Mouse (Mus musculus) spleen, adult 2 months (tissue): ENCODE results near the gene Myo10. TPM values are rescaled to one million over a fixed set of nuclear protein-coding genes. Genes with fewer than 3 reads are reported as not detected.

ENCODE experiments used
- DNase-seq, 2 experiments: peaks; one replicate each; pipeline versions ENCODE4 v3.0.0 to v3.0.0-alpha.2; 2012 to 2021; ENCODE audit warnings: low spot score in 2 of 2, low read depth in 1 of 2
- H3K27ac ChIP-seq: fragments of 200-500 bp; 2 replicates; pipeline ENCODE4 v1.5.1; 2012; ENCODE audit warnings: low read length, inconsistent platforms; ENCODE audit not compliant: insufficient read depth
- H3K27me3 ChIP-seq: fragments of 200-500 bp; 2 replicates; pipeline ENCODE4 v1.6.1; 2012; ENCODE audit warnings: mild to moderate bottlenecking, moderate library complexity, low read length, inconsistent platforms; ENCODE audit not compliant: control insufficient read depth, insufficient read depth
- H3K36me3 ChIP-seq: fragments of 200-500 bp; 2 replicates; pipeline ENCODE4 v1.6.1; 2012; ENCODE audit warnings: mild to moderate bottlenecking, low read length, inconsistent platforms; ENCODE audit not compliant: control insufficient read depth, insufficient read depth
- H3K4me1 ChIP-seq: fragments of 200-500 bp; 2 replicates; pipeline ENCODE4 v1.6.1; 2011; ENCODE audit warnings: inconsistent platforms; ENCODE audit not compliant: control insufficient read depth, insufficient read depth, insufficient read length
- H3K4me3 ChIP-seq: fragments of 200-500 bp; 2 replicates; pipeline ENCODE4 v1.5.1; 2011; ENCODE audit warnings: mild to moderate bottlenecking, inconsistent platforms; ENCODE audit not compliant: insufficient read depth, insufficient read length; ENCODE audit errors: extremely low read depth
- CTCF ChIP-seq: fragments of 200-500 bp; IDR thresholded peaks from 2 replicates; pipeline ENCODE4 v1.5.1; 2011; ENCODE audit warnings: mild to moderate bottlenecking, inconsistent platforms; ENCODE audit not compliant: insufficient read depth, insufficient read length, insufficient replicate concordance; ENCODE audit errors: extremely low read depth
- POLR2A ChIP-seq: fragments of 200-500 bp; IDR thresholded peaks from 2 replicates; pipeline ENCODE4 v1.6.1; 2011; ENCODE audit warnings: low read depth, low read length, inconsistent platforms
- WGBS: fragments of 180-500 bp; shearing (Covaris S2); methylation state at CpG from one replicate; pipeline ENCODE4 v1.1.7; 2018; 5-methylcytosine and 5-hydroxymethylcytosine counted together
- polyA plus RNA-seq: library from polyadenylated mRNA; depleted of rRNA; stranded (reverse); fragments of >200 nt; gene quantifications from 2 replicates; pipeline ENCODE4 v1.2.3, GENCODE M21; 2012

Myo10 gene
- polyA plus RNA-seq, 1 experiment, result 14.6 TPM

- Histone ChIP-seq H3K36me3 (no peaks in the 10 kb centered on the region), H3K27me3 (no peaks in the 10 kb centered on the region), H3K27ac (no peak overlapping the region), H3K4me1 (no peaks in the 10 kb centered on the region), H3K4me3 (no peak overlapping the region)
- no peak for DNase-seq
- 64% methylated on average over 6 of the region's 6 CpGs for WGBS
- TF ChIP-seq CTCF (no peak), POLR2A (no peak)
These were observed 40.3 kb upstream of the Myo10 start for GRCm38 (mm10) chr15:25582055-25582454.

DNA sequence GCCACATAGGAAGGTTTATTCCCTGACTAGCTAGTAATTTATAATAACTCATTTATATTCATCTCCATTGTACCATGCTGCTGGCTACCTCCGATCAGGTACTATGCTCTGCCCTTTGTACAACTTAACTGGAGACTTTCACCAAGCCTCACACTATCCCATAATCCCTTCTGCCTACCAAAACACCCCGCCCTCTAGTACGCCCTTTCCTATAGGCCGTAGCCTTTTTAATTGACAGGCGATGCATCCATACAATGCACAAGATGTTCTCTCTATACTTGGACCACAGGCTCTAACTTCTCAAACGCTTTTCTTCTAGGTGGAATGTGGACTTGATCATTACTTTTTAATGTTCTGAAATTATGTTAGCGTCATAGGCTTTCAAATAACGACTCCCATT lies 39.0 kb upstream of the Myo10 start:
- TF ChIP-seq CTCF, result no peak
- H3K36me3 ChIP-seq, result no peaks in the 10 kb centered on the region
- H3K4me1 ChIP-seq, result no peaks in the 10 kb centered on the region
- WGBS, result 93% methylated on average over 8 of the region's 8 CpGs
- DNase-seq, result no peak
- no peak overlapping the region for H3K4me3 ChIP-seq
- no peak overlapping the region for H3K27ac ChIP-seq
- no peaks in the 10 kb centered on the region for H3K27me3 ChIP-seq

DNA sequence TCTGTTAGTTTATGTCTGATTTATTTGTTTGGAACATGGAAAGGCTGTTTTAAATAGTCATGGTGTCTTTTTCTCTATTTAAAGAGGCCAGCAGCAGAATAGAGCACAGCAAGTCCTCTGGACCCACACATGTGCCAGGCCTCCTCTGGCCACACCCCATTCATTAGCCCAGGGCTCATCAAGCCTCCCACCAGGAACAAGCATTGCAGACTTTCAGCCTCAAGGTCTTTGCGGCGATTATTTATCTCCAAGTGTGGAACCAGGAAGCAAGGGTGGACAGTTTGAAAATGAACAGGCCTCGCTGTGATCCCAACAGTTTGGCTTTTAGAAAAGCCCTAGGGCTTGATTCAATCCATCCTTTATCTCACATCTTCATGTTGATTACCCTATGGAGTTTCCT lies 35.5 kb upstream of the Myo10 start:
- H3K36me3 ChIP-seq, result no peaks in the 10 kb centered on the region
- no peak overlapping the region for H3K4me3 ChIP-seq
- no peak overlapping the region for H3K27ac ChIP-seq
- no peaks in the 10 kb centered on the region for H3K27me3 ChIP-seq
- WGBS, result 82% methylated on average over 3 of the region's 3 CpGs
- TF ChIP-seq POLR2A, result no peak
- no peak for TF ChIP-seq CTCF
- DNase-seq, result no peak
- no peaks in the 10 kb centered on the region for H3K4me1 ChIP-seq

- no peak for DNase-seq
- H3K4me1 ChIP-seq, result no peaks in the 10 kb centered on the region
- TF ChIP-seq CTCF, result no peak
- no peak for TF ChIP-seq POLR2A
- H3K36me3 ChIP-seq, result no peaks in the 10 kb centered on the region
- 83% methylated on average over 8 of the region's 8 CpGs for WGBS
- no peaks in the 10 kb centered on the region for H3K27me3 ChIP-seq
- no peak overlapping the region for H3K27ac ChIP-seq
- no peak overlapping the region for H3K4me3 ChIP-seq
These were observed 34.4 kb upstream of the Myo10 start for GRCm38 (mm10) chr15:25587943-25588342.

- Histone ChIP-seq H3K4me1 (no peaks in the 10 kb centered on the region), H3K36me3 (no peaks in the 10 kb centered on the region), H3K27me3 (no peaks in the 10 kb centered on the region), H3K27ac (peak overlapping the region; percentile 18; the same call in 1 of the 2 replicates), H3K4me3 (no peak overlapping the region)
- 89% methylated on average over 11 of the region's 11 CpGs for WGBS
- no peak for TF ChIP-seq POLR2A
- TF ChIP-seq CTCF, result no peak
- no peak for DNase-seq
These were observed 32.9 kb upstream of the Myo10 start for GRCm38 (mm10) chr15:25589318-25589902.

DNA sequence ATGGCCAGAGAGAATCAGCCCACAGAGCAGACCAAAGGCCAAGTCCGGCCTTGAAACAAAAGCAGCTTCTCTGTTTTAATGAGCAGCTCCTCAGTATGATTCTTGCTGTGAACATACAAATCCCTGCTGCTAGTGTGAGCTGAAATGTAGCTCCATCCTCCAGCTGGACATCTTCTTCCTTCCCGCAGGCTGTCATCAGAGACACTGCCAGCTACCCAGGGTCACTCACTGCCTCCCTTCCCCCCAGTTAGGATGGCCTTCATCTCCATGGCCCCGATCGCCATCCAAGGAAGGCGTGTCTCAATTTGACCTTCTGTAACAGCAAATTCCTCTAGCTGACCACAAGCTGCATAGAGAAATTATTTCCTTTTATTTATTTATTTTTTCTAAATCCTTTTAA lies 32.4 kb upstream of the Myo10 start:
- Histone ChIP-seq H3K4me3 (no peak overlapping the region), H3K4me1 (no peaks in the 10 kb centered on the region), H3K27ac (peak overlapping the region; percentile 18; the same call in 1 of the 2 replicates), H3K27me3 (no peaks in the 10 kb centered on the region), H3K36me3 (no peaks in the 10 kb centered on the region)
- DNase-seq, result no peak
- WGBS, result 85% methylated on average over 5 of the region's 5 CpGs
- TF ChIP-seq POLR2A, result no peak

DNA sequence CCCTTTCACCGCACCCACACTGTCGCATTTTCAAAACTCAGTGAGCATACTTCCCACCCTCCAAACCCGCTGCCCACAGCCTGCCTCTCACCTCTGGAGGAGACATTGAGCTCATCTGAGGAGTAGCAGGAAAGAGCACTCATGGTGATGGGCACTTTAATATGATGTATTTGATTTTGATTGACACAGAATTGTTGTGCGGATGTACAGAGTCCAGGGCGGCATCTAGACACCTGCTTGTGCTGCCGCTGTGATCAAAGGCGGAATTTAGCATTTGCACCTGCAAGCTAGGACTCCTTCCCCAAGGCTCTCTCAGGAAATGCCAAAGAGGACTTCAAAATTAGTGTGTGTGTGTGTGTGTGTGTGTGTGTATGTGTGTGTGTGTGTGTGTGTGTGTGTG lies 31.4 kb upstream of the Myo10 start:
- no peak for TF ChIP-seq CTCF
- no peak for TF ChIP-seq POLR2A

More for the DNA sequence above, 31.4 kb upstream of the Myo10 start:
- WGBS, result 72% methylated on average over 7 of the region's 7 CpGs
- Histone ChIP-seq H3K27ac (no peak overlapping the region), H3K27me3 (no peaks in the 10 kb centered on the region), H3K4me3 (no peak overlapping the region), H3K4me1 (no peaks in the 10 kb centered on the region), H3K36me3 (no peaks in the 10 kb centered on the region)
- DNase-seq, result no peak
